Mouse (Mus musculus) R1 (cell line): ENCODE data around the gene Tent5b.

Experiments
- DNase-seq: peaks from one replicate; pipeline ENCODE4 v3.0.0-alpha.2; 2018; ENCODE audit warnings: low read depth, low spot score

Gene Tent5b

GRCm38 (mm10) chr4:133471135-133471821 is 8.7 kb upstream of the Tent5b start:
- DNase-seq: peak; percentile 53

GRCm38 (mm10) chr4:133473833-133474232 is 6.1 kb upstream of the Tent5b start:
- peak; percentile 49 for DNase-seq

GRCm38 (mm10) chr4:133480185-133480537 is 229 bp downstream of the Tent5b start:
- DNase-seq: no peak

- DNase-seq: no peak
Measured at GRCm38 (mm10) chr4:133480754-133481153, 822 bp downstream of the Tent5b start.

GRCm38 (mm10) chr4:133481488-133481887 is 1.6 kb downstream of the Tent5b start:
- DNase-seq: no peak

GRCm38 (mm10) chr4:133482479-133482878 is 2.5 kb downstream of the Tent5b start:
- no peak for DNase-seq

GRCm38 (mm10) chr4:133484266-133485025 is 4.5 kb downstream of the Tent5b start:
- DNase-seq: peak; percentile 91

- peak; percentile 68 for DNase-seq
Measured at GRCm38 (mm10) chr4:133485691-133486425, 5.9 kb downstream of the Tent5b start.

- DNase-seq: no peak
Measured at GRCm38 (mm10) chr4:133486673-133487357, 6.9 kb downstream of the Tent5b start.

GRCm38 (mm10) chr4:133488619-133489392 is 8.9 kb downstream of the Tent5b start:
- no peak for DNase-seq

- no peak for DNase-seq
Measured at GRCm38 (mm10) chr4:133489489-133490245, 9.7 kb downstream of the Tent5b start.

- peak; percentile 63 for DNase-seq
Measured at GRCm38 (mm10) chr4:133491800-133492199, 11.9 kb downstream of the Tent5b start.

- no peak for DNase-seq
Measured at GRCm38 (mm10) chr4:133493895-133494294, 14.0 kb downstream of the Tent5b start.

- DNase-seq: peak; percentile 88
Measured at GRCm38 (mm10) chr4:133494432-133494831, 14.5 kb downstream of the Tent5b start.

GRCm38 (mm10) chr4:133494867-133495266 is 14.9 kb downstream of the Tent5b start:
- no peak for DNase-seq

- DNase-seq: peak; percentile 37
Measured at GRCm38 (mm10) chr4:133495711-133496110, 15.8 kb downstream of the Tent5b start.

GRCm38 (mm10) chr4:133496738-133497445 is 17.0 kb downstream of the Tent5b start:
- DNase-seq: no peak

GRCm38 (mm10) chr4:133497461-133498159 is 17.7 kb downstream of the Tent5b start:
- peak; percentile 58 for DNase-seq

GRCm38 (mm10) chr4:133498160-133498724 is 18.3 kb downstream of the Tent5b start, which contains the start of gene Trnp1:
Gene Trnp1 (minus strand): TSS chr4:133498550.
- peak; percentile 94 for DNase-seq
